Mouse (Mus musculus) gastrocnemius, postnatal 10 days (tissue): Measurements from ENCODE around the gene Dnaic2. TPM values are rescaled to one million over a fixed set of nuclear protein-coding genes. Genes with fewer than 3 reads are reported as not detected.

Experiments
- DNase-seq: peaks from one replicate; pipeline ENCODE4 v3.0.0; 2021; ENCODE audit warnings: mixed read lengths
- total RNA-seq, 2 experiments: library from RNA; stranded (reverse); gene quantifications; 2 replicates each; pipeline ENCODE4 v1.2.3; 2021

Gene Dnaic2
- total RNA-seq, 2 experiments from 2014 or later: 1.0 to 1.1 TPM

GRCm38 (mm10) chr11:114702311-114702995 lies 24.8 kb upstream of the Dnaic2 start:
- DNase-seq: no peak

- no peak for DNase-seq
Observed at GRCm38 (mm10) chr11:114702996-114703361, 24.2 kb upstream of the Dnaic2 start.

GRCm38 (mm10) chr11:114704071-114704913 lies 22.9 kb upstream of the Dnaic2 start:
- DNase-seq: peak; percentile 57

GRCm38 (mm10) chr11:114706358-114706757 lies 20.9 kb upstream of the Dnaic2 start:
- no peak for DNase-seq

GRCm38 (mm10) chr11:114711393-114711792 lies 15.8 kb upstream of the Dnaic2 start:
- no peak for DNase-seq

- DNase-seq: no peak
Observed at GRCm38 (mm10) chr11:114711861-114712260, 15.3 kb upstream of the Dnaic2 start.

GRCm38 (mm10) chr11:114714526-114714925 lies 12.7 kb upstream of the Dnaic2 start:
- no peak for DNase-seq

- DNase-seq: peak; percentile 39
Observed at GRCm38 (mm10) chr11:114715531-114715930, 11.7 kb upstream of the Dnaic2 start.

GRCm38 (mm10) chr11:114720535-114720934 lies 6.7 kb upstream of the Dnaic2 start:
- DNase-seq: no peak

- no peak for DNase-seq
Observed at GRCm38 (mm10) chr11:114722438-114722837, 4.8 kb upstream of the Dnaic2 start.

- DNase-seq: no peak
Observed at GRCm38 (mm10) chr11:114723030-114723429, 4.2 kb upstream of the Dnaic2 start.

GRCm38 (mm10) chr11:114724787-114725590 lies 2.2 kb upstream of the Dnaic2 start:
- peak; percentile 65 for DNase-seq

- DNase-seq: no peak
Observed at GRCm38 (mm10) chr11:114727826-114728186, 598 bp downstream of the Dnaic2 start.

GRCm38 (mm10) chr11:114728333-114728732 lies 1.1 kb downstream of the Dnaic2 start:
- no peak for DNase-seq

GRCm38 (mm10) chr11:114729832-114730363 lies 2.7 kb downstream of the Dnaic2 start:
- no peak for DNase-seq

GRCm38 (mm10) chr11:114731711-114732110 lies 4.5 kb downstream of the Dnaic2 start:
- no peak for DNase-seq

- DNase-seq: no peak
Observed at GRCm38 (mm10) chr11:114732890-114733289, 5.7 kb downstream of the Dnaic2 start.

- DNase-seq: no peak
Observed at GRCm38 (mm10) chr11:114736111-114736510, 8.9 kb downstream of the Dnaic2 start.

- DNase-seq: peak; percentile 67
Observed at GRCm38 (mm10) chr11:114736913-114737624, 9.9 kb downstream of the Dnaic2 start.

GRCm38 (mm10) chr11:114740598-114740997 lies 13.4 kb downstream of the Dnaic2 start:
- DNase-seq: no peak

- DNase-seq: no peak
Observed at GRCm38 (mm10) chr11:114741451-114741850, 14.2 kb downstream of the Dnaic2 start.

GRCm38 (mm10) chr11:114745134-114745533 lies 17.9 kb downstream of the Dnaic2 start:
- DNase-seq: peak; percentile 98
